Mouse (Mus musculus): Measurements from ENCODE around the gene Trpc3. TPM values are rescaled to one million over a fixed set of nuclear protein-coding genes. Genes with fewer than 3 reads are reported as not detected.
A peak's percentile ranks its signal among the peaks of the same experiment; 100 is the strongest.

Gene Trpc3
- total and polyA plus RNA-seq, 3 experiments: not detected

GRCm38 (mm10) chr3:36688874-36689273 is 1.1 kb downstream of the Trpc3 start:
- no peak for DNase-seq (ENCODE audit: extremely low read depth)

GRCm38 (mm10) chr3:36675822-36676221 is 14.1 kb downstream of the Trpc3 start:
- Histone ChIP-seq H3K9me3 (replicated peaks; ENCODE audit: low read length) (peaks cover 3% of the 10 kb centered on the region), H3K9ac (ENCODE audit: insufficient read depth, low read depth) (no peak overlapping the region), H3K4me1 (ENCODE audit: control insufficient read depth in 1 of 2, insufficient read depth in 2 of 2) (peaks cover 0 to 4% of the 10 kb centered on the region in 2 experiments; a peak in 1 of 4 replicates), H3K4me2 (ENCODE audit: insufficient read depth, low read depth, poor library complexity, severe bottlenecking) (no peak overlapping the region), H3K27me3 (replicated peaks) (no peaks in the 10 kb centered on the region), H3K4me3 (replicated peaks in 1 of 3; ENCODE audit: low read depth in 2 of 3, low read length in 2 of 3, poor library complexity in 1 of 3) (no peak overlapping the region), H3K27ac (ENCODE audit: insufficient read depth, low read depth) (no peak overlapping the region), H3K36me3 (replicated peaks in 1 of 2; ENCODE audit: control insufficient read depth in 1 of 2, insufficient read depth in 1 of 2, low read length in 1 of 2) (no peaks in the 10 kb centered on the region), H3K79me2 (replicated peaks; ENCODE audit: control insufficient read depth, extremely low read depth, insufficient read depth, poor library complexity, severe bottlenecking) (no peaks in the 10 kb centered on the region)
- dilution Hi-C loops (cut with MboI; ENCODE audit: extremely low pct_ligation_motif_present, extremely low pct_unique_long_range_greater_than_20kb, low sequenced_read_pairs) (no loop called here), in situ Hi-C loops (cut with MboI; ENCODE audit: low pct_ligation_motif_present, low pct_unique_long_range_greater_than_20kb, low sequenced_read_pairs) (no loop called here)
- no peak for DNase-seq (ENCODE audit: extremely low read depth)
- TF ChIP-seq IRF4 (IDR thresholded peaks at IDR 0.05; ENCODE audit: low read depth, low read length) (no peak), E2F4 (IDR thresholded peaks at IDR 0.05; ENCODE audit: insufficient replicate concordance, low read depth, low read length) (no peak), ETS1 (conservative IDR thresholded peaks at IDR 0.05; ENCODE audit: low read depth, low read length) (no peak), PAX5 (IDR thresholded peaks at IDR 0.05; ENCODE audit: low read length) (no peak), ZKSCAN1 (IDR thresholded peaks at IDR 0.05; ENCODE audit: borderline replicate concordance, low read depth, low read length) (no peak), SMC3 (IDR thresholded peaks at IDR 0.05; ENCODE audit: low read depth, low read length) (no peak), NELFE (IDR thresholded peaks at IDR 0.05; ENCODE audit: low read depth, low read length) (no peak), UBTF (IDR thresholded peaks at IDR 0.05; ENCODE audit: low read depth, low read length) (no peak), JUN (IDR thresholded peaks at IDR 0.05; ENCODE audit: insufficient read depth, low read depth, low read length) (no peak), MAX (IDR thresholded peaks at IDR 0.05; ENCODE audit: low read length) (no peak), NRF1 (IDR thresholded peaks at IDR 0.05; ENCODE audit: low read depth, low read length) (no peak), MYC (IDR thresholded peaks at IDR 0.05; ENCODE audit: low read depth, low read length) (no peak), ELF1 (IDR thresholded peaks at IDR 0.05; ENCODE audit: low read depth, low read length) (no peak)

More at GRCm38 (mm10) chr3:36688874-36689273, 1.1 kb downstream of the Trpc3 start:
- dilution Hi-C loops (cut with MboI; ENCODE audit: extremely low pct_ligation_motif_present, extremely low pct_unique_long_range_greater_than_20kb, low sequenced_read_pairs) (no loop called here), in situ Hi-C loops (cut with MboI; ENCODE audit: low pct_ligation_motif_present, low pct_unique_long_range_greater_than_20kb, low sequenced_read_pairs) (no loop called here)
- no peaks in the 10 kb centered on the region for H3K36me3 ChIP-seq (replicated peaks in 1 of 2; ENCODE audit: control insufficient read depth in 1 of 2, insufficient read depth in 1 of 2, low read length in 1 of 2)
- peaks cover 3% of the 10 kb centered on the region for H3K9me3 ChIP-seq (replicated peaks; ENCODE audit: low read length)
- no peaks in the 10 kb centered on the region for H3K4me1 ChIP-seq (ENCODE audit: control insufficient read depth in 1 of 2, insufficient read depth in 2 of 2)
- no peak overlapping the region for H3K27ac ChIP-seq (ENCODE audit: insufficient read depth, low read depth)
- H3K79me2 ChIP-seq (replicated peaks; ENCODE audit: control insufficient read depth, extremely low read depth, insufficient read depth, poor library complexity, severe bottlenecking): no peaks in the 10 kb centered on the region
- no peak overlapping the region for H3K4me2 ChIP-seq (ENCODE audit: insufficient read depth, low read depth, poor library complexity, severe bottlenecking)
- TF ChIP-seq RCOR1 (conservative IDR thresholded peaks at IDR 0.05; ENCODE audit: low read depth, low read length) (no peak), CTCF (conservative IDR thresholded peaks at IDR 0.05 in 1 of 2, IDR thresholded peaks at IDR 0.05 in 1 of 2; ENCODE audit: low read depth in 2 of 2, low read length in 2 of 2) (peak in 1 of 2 experiments; percentile 26; a peak in 1 of 4 replicates), TBP (conservative IDR thresholded peaks at IDR 0.05; ENCODE audit: low read depth, low read length) (no peak)
- no peak overlapping the region for H3K9ac ChIP-seq (ENCODE audit: insufficient read depth, low read depth)
- no peaks in the 10 kb centered on the region for H3K27me3 ChIP-seq (replicated peaks)
- no peak overlapping the region for H3K4me3 ChIP-seq (replicated peaks in 1 of 3; ENCODE audit: low read depth in 2 of 3, low read length in 2 of 3, poor library complexity in 1 of 3)

Measured in CH12.LX (cell line).